Mouse (Mus musculus): ENCODE measurements at regions not wholly inside any gene's neighbourhood (a gene's known extent, or its start where the extent isn't known, plus 50 kb on each side); places are given as distances from the start of the nearest gene placed in this dataset.

- DNase-seq: no peak
Observed at GRCm38 (mm10) chr9:98791709-98792108, 50.6 kb upstream of the Prr23a1 start.

- no peak for DNase-seq
Observed at GRCm38 (mm10) chr9:98773651-98774185, 68.6 kb upstream of the Prr23a1 start.

GRCm38 (mm10) chr9:98773212-98773611 lies 69.1 kb upstream of the Prr23a1 start:
- no peak for DNase-seq

GRCm38 (mm10) chr9:98754764-98755163 lies 87.5 kb upstream of the Prr23a1 start:
- no peak for DNase-seq

- DNase-seq: no peak
Observed at GRCm38 (mm10) chr9:98753356-98753953, 88.8 kb upstream of the Prr23a1 start.

GRCm38 (mm10) chr9:98743785-98744184 lies 98.5 kb upstream of the Prr23a1 start:
- DNase-seq: no peak

GRCm38 (mm10) chr9:98727276-98727860 lies 114.9 kb upstream of the Prr23a1 start:
- no peak for DNase-seq

- no peak for DNase-seq
Observed at GRCm38 (mm10) chr9:98726638-98727037, 115.7 kb upstream of the Prr23a1 start.

- no peak for DNase-seq
Observed at GRCm38 (mm10) chr9:98722885-98723284, 119.4 kb upstream of the Prr23a1 start.

GRCm38 (mm10) chr9:98721381-98721780 lies 119.9 kb upstream of the Mrps22 start:
- no peak for DNase-seq

GRCm38 (mm10) chr9:98717701-98718270 lies 116.3 kb upstream of the Mrps22 start:
- no peak for DNase-seq

GRCm38 (mm10) chr9:98714661-98715060 lies 113.2 kb upstream of the Mrps22 start:
- DNase-seq: no peak

- DNase-seq: no peak
Observed at GRCm38 (mm10) chr9:98712826-98713225, 111.4 kb upstream of the Mrps22 start.

GRCm38 (mm10) chr9:98712023-98712563 lies 110.6 kb upstream of the Mrps22 start:
- no peak for DNase-seq

- no peak for DNase-seq
Observed at GRCm38 (mm10) chr9:98710155-98710710, 108.8 kb upstream of the Mrps22 start.

- DNase-seq: no peak
Observed at GRCm38 (mm10) chr9:98708001-98708680, 106.7 kb upstream of the Mrps22 start.

- DNase-seq: no peak
Observed at GRCm38 (mm10) chr9:98707491-98707890, 106.0 kb upstream of the Mrps22 start.

- no peak for DNase-seq
Observed at GRCm38 (mm10) chr9:98704131-98704530, 102.7 kb upstream of the Mrps22 start.

GRCm38 (mm10) chr9:98703331-98703730 lies 101.9 kb upstream of the Mrps22 start:
- DNase-seq: no peak

- DNase-seq: no peak
Observed at GRCm38 (mm10) chr9:98700571-98700970, 99.1 kb upstream of the Mrps22 start.

GRCm38 (mm10) chr9:98697155-98697554 lies 95.7 kb upstream of the Mrps22 start:
- DNase-seq: no peak

GRCm38 (mm10) chr9:98695035-98695434 lies 93.6 kb upstream of the Mrps22 start:
- no peak for DNase-seq

Data from kidney, adult 18-20 months (tissue).